Mouse (Mus musculus) midbrain, embryonic 12.5 days (tissue): ENCODE results near the gene Hs6st1. TPM values are rescaled to one million over a fixed set of nuclear protein-coding genes. Genes with fewer than 3 reads are reported as not detected.
A peak's percentile ranks its signal among the peaks of the same experiment; 100 is the strongest.

Source experiments
- ATAC-seq: fragments of 200-750 bp; cut with Nextera tagmentation; 2 replicates; pipeline ENCODE4 v1.8.0; 2017; ENCODE audit warnings: low read depth, moderate TSS enrichment, moderate library complexity; ENCODE audit not compliant: low FRiP score
- H3K27ac ChIP-seq: fragments of 300-500 bp; sonication (generic); replicated peaks from 2 replicates; pipeline ENCODE4 v1.5.1; 2016; ENCODE audit warnings: mild to moderate bottlenecking
- H3K27me3 ChIP-seq: fragments of 300-500 bp; sonication (generic); 2 replicates; pipeline ENCODE4 v1.6.1; 2016; ENCODE audit warnings: mild to moderate bottlenecking
- H3K36me3 ChIP-seq: fragments of 300-500 bp; sonication (generic); 2 replicates; pipeline ENCODE4 v1.6.1; 2016
- H3K4me1 ChIP-seq: fragments of 300-500 bp; sonication (generic); 2 replicates; pipeline ENCODE4 v1.6.1; 2016
- H3K4me2 ChIP-seq: fragments of 300-500 bp; sonication (generic); replicated peaks from 2 replicates; pipeline ENCODE4 v1.6.1; 2016; ENCODE audit warnings: mild to moderate bottlenecking, moderate library complexity
- H3K4me3 ChIP-seq: fragments of 300-500 bp; sonication (generic); 2 replicates; pipeline ENCODE4 v1.5.1; 2016; ENCODE audit warnings: mild to moderate bottlenecking
- H3K9ac ChIP-seq: fragments of 300-500 bp; sonication (generic); replicated peaks from 2 replicates; pipeline ENCODE4 v1.6.1; 2016; ENCODE audit warnings: mild to moderate bottlenecking, moderate library complexity
- H3K9me3 ChIP-seq: fragments of 300-500 bp; sonication (generic); 2 replicates; pipeline ENCODE4 v1.6.1; 2016; ENCODE audit warnings: mild to moderate bottlenecking
- WGBS: fragments of 180-500 bp; shearing (Covaris S2); methylation state at CpG from one replicate; pipeline ENCODE4 v1.1.7; 2016; 5-methylcytosine and 5-hydroxymethylcytosine counted together
- polyA plus RNA-seq: library from polyadenylated mRNA; unstranded; fragments of >200 nt; fragmentation: Nextera tagmentation; extraction: Ambion mirVana; gene quantifications from 2 replicates; pipeline ENCODE4 v1.2.1, GENCODE M21; 2016

The Hs6st1 gene
- polyA plus RNA-seq, 1 experiment from 2014 or later = 10.8 TPM

- 90% methylated on average over 6 of the region's 6 CpGs for WGBS
- ATAC-seq = no peak
- Histone ChIP-seq H3K27me3 (peaks cover 18% of the 10 kb centered on the region), H3K4me3 (no peak overlapping the region), H3K9me3 (no peaks in the 10 kb centered on the region), H3K4me1 (peaks cover 60% of the 10 kb centered on the region), H3K4me2 (no peak overlapping the region), H3K36me3 (no peaks in the 10 kb centered on the region), H3K9ac (no peak overlapping the region), H3K27ac (no peak overlapping the region)
Observed at GRCm38 (mm10) chr1:36066216-36066980, 1.8 kb upstream of the Hs6st1 start.

- Histone ChIP-seq H3K36me3 (no peaks in the 10 kb centered on the region), H3K9ac (no peak overlapping the region), H3K4me3 (no peak overlapping the region), H3K9me3 (no peaks in the 10 kb centered on the region), H3K27me3 (peaks cover 18% of the 10 kb centered on the region), H3K4me2 (no peak overlapping the region), H3K4me1 (peaks cover 68% of the 10 kb centered on the region), H3K27ac (no peak overlapping the region)
- 74% methylated on average over 4 of the region's 4 CpGs for WGBS
- ATAC-seq = no peak
Observed at GRCm38 (mm10) chr1:36067201-36067600, 999 bp upstream of the Hs6st1 start.

GRCm38 (mm10) chr1:36067611-36068010 is 589 bp upstream of the Hs6st1 start:
- Histone ChIP-seq H3K4me2 (peak overlapping the region; percentile 97), H3K27ac (no peak overlapping the region), H3K36me3 (no peaks in the 10 kb centered on the region), H3K9me3 (no peaks in the 10 kb centered on the region), H3K9ac (no peak overlapping the region; the same call in 1 of the 2 replicates), H3K27me3 (peaks cover 18% of the 10 kb centered on the region), H3K4me1 (peaks cover 73% of the 10 kb centered on the region), H3K4me3 (peak overlapping the region; percentile 81)
- ATAC-seq = peak; percentile 0; the same call in 1 of the 2 replicates
- WGBS = 16% methylated on average over 12 of the region's 12 CpGs

- 0% methylated on average over 56 of the region's 76 CpGs for WGBS
- peaks cover 74% of the 10 kb centered on the region for H3K4me1 ChIP-seq
- peak overlapping the region; percentile 97 for H3K4me2 ChIP-seq
- H3K9ac ChIP-seq = peak overlapping the region; percentile 84
- peak overlapping the region; percentile 76 for H3K27ac ChIP-seq
- no peaks in the 10 kb centered on the region for H3K36me3 ChIP-seq
- peak; percentile 62; the same call in 1 of the 2 replicates for ATAC-seq
- peak overlapping the region; percentile 81 for H3K4me3 ChIP-seq
- H3K9me3 ChIP-seq = no peaks in the 10 kb centered on the region
- peaks cover 18% of the 10 kb centered on the region for H3K27me3 ChIP-seq
Observed at GRCm38 (mm10) chr1:36068531-36069120, 426 bp downstream of the Hs6st1 start.

- Histone ChIP-seq H3K9ac (peak overlapping the region; percentile 84), H3K4me1 (peaks cover 69% of the 10 kb centered on the region), H3K9me3 (no peaks in the 10 kb centered on the region), H3K27me3 (peaks cover 18% of the 10 kb centered on the region), H3K4me3 (peak overlapping the region; percentile 81), H3K27ac (peak overlapping the region; percentile 76; the same call in 1 of the 2 replicates), H3K36me3 (no peaks in the 10 kb centered on the region), H3K4me2 (peak overlapping the region; percentile 97)
- no peak for ATAC-seq
- under 1% methylated on average over 13 of the region's 13 CpGs for WGBS
Observed at GRCm38 (mm10) chr1:36069291-36069771, 1.1 kb downstream of the Hs6st1 start.

- H3K4me1 ChIP-seq = peaks cover 65% of the 10 kb centered on the region
- no peak for ATAC-seq
- peak overlapping the region; percentile 21; the same call in 1 of the 2 replicates for H3K27ac ChIP-seq
- H3K9ac ChIP-seq = peak overlapping the region; percentile 84
- H3K36me3 ChIP-seq = peaks cover 4% of the 10 kb centered on the region; the same call in 1 of the 2 replicates
- peak overlapping the region; percentile 97 for H3K4me2 ChIP-seq
- H3K4me3 ChIP-seq = peak overlapping the region; percentile 81
- H3K9me3 ChIP-seq = no peaks in the 10 kb centered on the region
- H3K27me3 ChIP-seq = peaks cover 18% of the 10 kb centered on the region
- WGBS = 41% methylated on average over 6 of the region's 6 CpGs
Observed at GRCm38 (mm10) chr1:36070190-36070589, 2.0 kb downstream of the Hs6st1 start.

- peak overlapping the region; percentile 97 for H3K4me2 ChIP-seq
Observed at GRCm38 (mm10) chr1:36070740-36071139, 2.5 kb downstream of the Hs6st1 start.

GRCm38 (mm10) chr1:36071176-36071575 is 3.0 kb downstream of the Hs6st1 start:
- ATAC-seq = no peak
- Histone ChIP-seq H3K27ac (no peak overlapping the region), H3K36me3 (peaks cover 4% of the 10 kb centered on the region; the same call in 1 of the 2 replicates), H3K27me3 (peaks cover 12% of the 10 kb centered on the region), H3K9me3 (no peaks in the 10 kb centered on the region), H3K9ac (peak overlapping the region; percentile 84), H3K4me1 (peaks cover 67% of the 10 kb centered on the region), H3K4me2 (peak overlapping the region; percentile 97), H3K4me3 (peak overlapping the region; percentile 81)
- WGBS = 79% methylated on average over 7 of the region's 7 CpGs

More at GRCm38 (mm10) chr1:36070740-36071139, 2.5 kb downstream of the Hs6st1 start:
- Histone ChIP-seq H3K9me3 (no peaks in the 10 kb centered on the region), H3K4me1 (peaks cover 64% of the 10 kb centered on the region), H3K4me3 (peak overlapping the region; percentile 81), H3K9ac (peak overlapping the region; percentile 84), H3K27me3 (peaks cover 16% of the 10 kb centered on the region), H3K36me3 (peaks cover 4% of the 10 kb centered on the region; the same call in 1 of the 2 replicates), H3K27ac (no peak overlapping the region)
- 31% methylated on average over 3 of the region's 3 CpGs for WGBS
- ATAC-seq = no peak

GRCm38 (mm10) chr1:36071611-36072010 is 3.4 kb downstream of the Hs6st1 start:
- H3K4me2 ChIP-seq = peak overlapping the region; percentile 97
- peaks cover 8% of the 10 kb centered on the region for H3K27me3 ChIP-seq
- peaks cover 71% of the 10 kb centered on the region for H3K4me1 ChIP-seq
- H3K9ac ChIP-seq = peak overlapping the region; percentile 84; the same call in 1 of the 2 replicates
- peaks cover 4% of the 10 kb centered on the region; the same call in 1 of the 2 replicates for H3K36me3 ChIP-seq
- no peaks in the 10 kb centered on the region for H3K9me3 ChIP-seq
- 92% methylated on average over 3 of the region's 3 CpGs for WGBS
- H3K4me3 ChIP-seq = peak overlapping the region; percentile 81
- no peak for ATAC-seq
- H3K27ac ChIP-seq = no peak overlapping the region

- peaks cover 80% of the 10 kb centered on the region for H3K4me1 ChIP-seq
- H3K27ac ChIP-seq = no peak overlapping the region
- peak overlapping the region; percentile 97 for H3K4me2 ChIP-seq
- no peaks in the 10 kb centered on the region for H3K9me3 ChIP-seq
- no peaks in the 10 kb centered on the region for H3K27me3 ChIP-seq
- ATAC-seq = no peak
- H3K4me3 ChIP-seq = peak overlapping the region; percentile 19
- no peak overlapping the region; the same call in 1 of the 2 replicates for H3K9ac ChIP-seq
- WGBS = 69% methylated on average over 11 of the region's 11 CpGs
- peaks cover 4% of the 10 kb centered on the region; the same call in 1 of the 2 replicates for H3K36me3 ChIP-seq
Observed at GRCm38 (mm10) chr1:36072588-36073556, 4.7 kb downstream of the Hs6st1 start.

GRCm38 (mm10) chr1:36073566-36073965 is 5.4 kb downstream of the Hs6st1 start:
- Histone ChIP-seq H3K4me2 (peak overlapping the region; percentile 97), H3K4me3 (peak overlapping the region; percentile 19; the same call in 1 of the 2 replicates), H3K4me1 (peaks cover 80% of the 10 kb centered on the region), H3K27me3 (no peaks in the 10 kb centered on the region), H3K36me3 (peaks cover 5% of the 10 kb centered on the region; the same call in 1 of the 2 replicates), H3K27ac (no peak overlapping the region), H3K9me3 (no peaks in the 10 kb centered on the region), H3K9ac (no peak overlapping the region; the same call in 1 of the 2 replicates)
- ATAC-seq = no peak
- 91% methylated on average over 8 of the region's 8 CpGs for WGBS
